Mouse (Mus musculus): ENCODE data around the gene Mafg. TPM values are rescaled to one million over a fixed set of nuclear protein-coding genes. Genes with fewer than 3 reads are reported as not detected.
"Not testable (repeated sequence)": the region's sequence is repeated elsewhere in the genome, so short reads cannot be mapped to it uniquely, and the experiment has no call there.

The Mafg gene
- polyA plus RNA-seq, 1 experiment from 2014 or later, result 39.9 TPM

DNA sequence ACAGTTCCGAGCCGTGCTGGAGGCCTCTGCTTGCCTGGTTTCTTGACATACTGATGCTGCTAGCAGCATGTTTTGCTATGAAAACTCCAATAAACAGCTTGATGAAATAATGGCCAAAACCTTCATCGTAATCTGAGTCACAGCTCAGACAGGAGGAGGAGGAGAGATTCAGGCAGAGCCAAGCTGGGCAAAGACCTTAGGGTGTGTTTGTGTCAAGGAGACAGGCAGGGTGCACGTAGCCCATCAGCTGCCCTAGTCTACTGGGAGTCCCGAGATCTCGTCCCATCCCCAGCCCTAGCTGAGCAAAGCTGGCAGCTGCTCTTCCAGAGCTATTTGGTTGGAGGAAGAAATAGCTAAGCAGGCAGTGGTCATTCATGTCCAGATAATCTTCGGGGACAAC, 27.7 kb downstream of the Mafg start:
- WGBS, result 83% methylated on average over 7 of the region's 7 CpGs
- ATAC-seq, result no peak
- no peak overlapping the region for H3K4me3 ChIP-seq (replicated peaks; ENCODE audit: low read length)
- H3K9ac ChIP-seq (replicated peaks; ENCODE audit: low read depth, low read length), result no peak overlapping the region
- H3K27me3 ChIP-seq (replicated peaks; ENCODE audit: control insufficient read depth, insufficient read depth, low read length), result peaks cover 3% of the 10 kb centered on the region
- H3K9me3 ChIP-seq (ENCODE audit: control insufficient read depth, low read length), result no peaks in the 10 kb centered on the region
- H3K36me3 ChIP-seq (ENCODE audit: control insufficient read depth, insufficient read depth), result peaks cover 21% of the 10 kb centered on the region
- H3K4me1 ChIP-seq (replicated peaks; ENCODE audit: control insufficient read depth, insufficient read depth, low read length), result peaks cover 8% of the 10 kb centered on the region; the same call in 1 of the 2 replicates
- no peak overlapping the region for H3K4me2 ChIP-seq (ENCODE audit: low read length)
- H3K27ac ChIP-seq (ENCODE audit: low read length), result no peak overlapping the region

DNA sequence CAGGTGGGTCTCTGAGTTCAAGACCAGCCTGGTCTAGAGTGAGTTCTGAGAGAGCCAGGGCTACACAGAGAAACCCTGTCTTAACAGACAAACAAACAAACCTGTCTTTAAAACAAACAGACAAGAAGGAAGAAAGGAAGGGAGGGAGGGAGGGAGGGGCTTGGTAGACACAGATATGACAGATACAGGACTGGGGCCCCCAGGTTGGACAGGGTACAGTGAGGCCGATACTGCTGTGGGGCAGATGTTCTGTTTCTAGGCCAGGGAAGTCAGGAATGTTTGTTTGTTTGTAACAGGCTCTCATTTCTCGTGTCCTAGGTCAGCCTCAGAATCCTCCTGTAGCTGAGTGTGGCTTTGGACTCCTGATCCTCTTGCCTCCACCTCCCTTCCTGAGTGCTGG, 29.9 kb downstream of the Mafg start:
- H3K36me3 ChIP-seq (ENCODE audit: control insufficient read depth, insufficient read depth), result peaks cover 17% of the 10 kb centered on the region
- H3K4me1 ChIP-seq (replicated peaks; ENCODE audit: control insufficient read depth, insufficient read depth, low read length), result peaks cover 19% of the 10 kb centered on the region
- H3K9me3 ChIP-seq (ENCODE audit: control insufficient read depth, low read length), result no peaks in the 10 kb centered on the region
- H3K9ac ChIP-seq (replicated peaks; ENCODE audit: low read depth, low read length), result no peak overlapping the region
- 85% methylated on average over 2 of the region's 2 CpGs for WGBS
- H3K4me3 ChIP-seq (replicated peaks; ENCODE audit: low read length), result no peak overlapping the region
- no peak overlapping the region for H3K4me2 ChIP-seq (ENCODE audit: low read length)
- H3K27ac ChIP-seq (ENCODE audit: low read length), result no peak overlapping the region
- H3K27me3 ChIP-seq (replicated peaks; ENCODE audit: control insufficient read depth, insufficient read depth, low read length), result no peaks in the 10 kb centered on the region
- ATAC-seq, result no peak

DNA sequence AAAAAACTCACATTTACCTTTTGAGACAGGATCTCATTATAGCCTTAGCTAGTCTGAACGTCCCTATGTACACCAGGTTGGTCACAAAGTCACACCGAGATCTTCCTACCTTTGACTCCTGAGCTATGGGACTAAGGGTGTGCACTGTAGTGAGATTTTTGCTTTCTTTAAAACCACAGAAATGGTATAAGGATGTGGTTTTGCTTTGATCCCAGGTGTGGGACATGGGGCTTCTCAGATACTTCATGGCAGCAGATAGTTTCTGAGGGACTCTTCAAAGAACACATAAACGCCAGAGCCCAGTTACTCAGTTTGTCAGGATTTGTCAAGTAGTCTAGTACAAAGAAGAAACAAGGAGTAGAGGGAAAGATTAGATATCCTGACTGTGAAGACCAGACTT, 32.7 kb downstream of the Mafg start:
- Histone ChIP-seq H3K4me2 (ENCODE audit: low read length) (no peak overlapping the region), H3K9me3 (ENCODE audit: control insufficient read depth, low read length) (no peaks in the 10 kb centered on the region), H3K27ac (ENCODE audit: low read length) (no peak overlapping the region), H3K36me3 (ENCODE audit: control insufficient read depth, insufficient read depth) (peaks cover 15% of the 10 kb centered on the region), H3K9ac (replicated peaks; ENCODE audit: low read depth, low read length) (no peak overlapping the region), H3K27me3 (replicated peaks; ENCODE audit: control insufficient read depth, insufficient read depth, low read length) (no peaks in the 10 kb centered on the region), H3K4me1 (replicated peaks; ENCODE audit: control insufficient read depth, insufficient read depth, low read length) (peaks cover 25% of the 10 kb centered on the region), H3K4me3 (replicated peaks; ENCODE audit: low read length) (no peak overlapping the region)
- 95% methylated on average over 3 of the region's 3 CpGs for WGBS
- no peak for ATAC-seq

DNA sequence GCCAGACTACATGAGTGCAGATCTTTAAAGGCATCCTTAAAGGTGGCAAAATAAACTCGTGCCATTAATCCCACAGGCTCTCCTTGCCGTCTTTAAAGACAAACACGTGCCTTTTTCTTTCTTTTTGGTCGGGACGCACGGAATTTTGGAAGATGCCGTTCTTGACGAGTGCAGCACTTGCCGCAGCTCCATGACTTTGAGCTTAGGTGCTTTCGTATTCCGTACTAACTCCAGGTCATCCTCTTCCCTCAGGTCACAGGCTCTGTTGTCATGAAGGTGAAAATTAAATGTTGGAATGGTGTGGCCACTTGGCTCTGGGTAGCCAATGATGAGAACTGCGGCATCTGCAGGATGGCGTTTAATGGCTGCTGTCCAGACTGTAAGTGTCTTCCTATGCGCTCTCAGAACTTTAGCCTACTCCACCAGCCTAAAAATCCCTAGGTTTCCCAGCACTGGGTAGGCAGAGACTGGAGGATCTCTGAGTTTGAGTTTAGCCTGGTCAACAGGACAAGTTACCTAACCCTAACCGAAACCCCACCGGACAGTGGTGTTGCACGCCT, 34.3 kb downstream of the Mafg start:
- ATAC-seq, result no peak
- H3K9me3 ChIP-seq (ENCODE audit: control insufficient read depth, low read length), result no peaks in the 10 kb centered on the region
- peak overlapping the region; percentile 85 for H3K4me2 ChIP-seq (ENCODE audit: low read length)
- peaks cover 25% of the 10 kb centered on the region for H3K4me1 ChIP-seq (replicated peaks; ENCODE audit: control insufficient read depth, insufficient read depth, low read length)
- peaks cover 20% of the 10 kb centered on the region for H3K36me3 ChIP-seq (ENCODE audit: control insufficient read depth, insufficient read depth)
- H3K27ac ChIP-seq (ENCODE audit: low read length), result peak overlapping the region; percentile 78; the same call in 1 of the 2 replicates
- 46% methylated on average over 17 of the region's 17 CpGs for WGBS
- H3K27me3 ChIP-seq (replicated peaks; ENCODE audit: control insufficient read depth, insufficient read depth, low read length), result no peaks in the 10 kb centered on the region
- H3K4me3 ChIP-seq (replicated peaks; ENCODE audit: low read length), result peak overlapping the region; percentile 93
- H3K9ac ChIP-seq (replicated peaks; ENCODE audit: low read depth, low read length), result peak overlapping the region; percentile 65

DNA sequence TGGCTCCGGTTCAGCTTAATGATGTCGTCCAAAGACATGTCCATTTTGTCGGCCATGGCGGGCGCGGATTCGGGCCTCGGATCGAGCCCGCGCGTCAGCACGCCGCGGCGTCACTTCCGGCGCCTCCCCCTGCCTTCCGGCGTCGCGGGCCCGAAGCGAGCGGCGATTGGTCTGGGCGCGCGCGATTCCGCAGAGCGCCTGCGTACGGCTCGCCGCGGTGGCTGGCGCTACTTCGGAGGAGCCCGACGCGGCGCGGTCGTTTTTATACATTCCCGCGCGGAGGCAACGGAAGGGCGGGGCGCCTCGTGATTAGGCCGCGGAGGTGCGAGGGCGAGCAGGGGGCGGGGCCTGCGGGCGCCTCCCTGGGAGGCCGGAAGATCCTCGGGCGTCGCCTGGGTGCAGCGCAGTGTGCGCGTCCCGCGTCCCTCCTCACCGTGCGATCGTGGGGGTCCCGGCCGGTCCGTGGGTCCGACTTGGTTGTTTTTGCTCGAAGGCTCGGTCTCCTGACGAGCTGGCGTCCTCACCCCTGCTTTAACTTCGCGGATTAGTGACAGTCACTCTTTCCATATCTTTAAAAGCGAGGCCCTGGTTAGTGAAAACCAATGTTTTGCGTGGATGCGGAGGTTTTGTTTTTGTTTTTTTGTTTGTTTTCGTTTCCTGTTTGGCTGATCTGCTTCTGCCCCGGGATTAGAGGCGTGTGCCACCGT, 35.0 kb downstream of the Mafg start, which contains the start of the genes Alyref and Anapc11:
Alyref (minus strand) TSS at position 83 of the 707 bp plus-strand sequence.
Anapc11 (plus strand) TSS at position 139 of the 707 bp plus-strand sequence.
- Histone ChIP-seq H3K9ac (replicated peaks; ENCODE audit: low read depth, low read length) (peak within 1 kb of the TSS; percentile 94), H3K27ac (ENCODE audit: low read length) (peak within 1 kb of the TSS; percentile 78), H3K36me3 (ENCODE audit: control insufficient read depth, insufficient read depth) (peaks cover 20% of the 10 kb centered on the region), H3K4me1 (replicated peaks; ENCODE audit: control insufficient read depth, insufficient read depth, low read length) (peaks cover 25% of the 10 kb centered on the region), H3K27me3 (replicated peaks; ENCODE audit: control insufficient read depth, insufficient read depth, low read length) (no peaks in the 10 kb centered on the region), H3K9me3 (ENCODE audit: control insufficient read depth, low read length) (no peaks in the 10 kb centered on the region), H3K4me2 (ENCODE audit: low read length) (peak within 1 kb of the TSS; percentile 85), H3K4me3 (replicated peaks; ENCODE audit: low read length) (peak within 1 kb of the TSS; percentile 93)
- WGBS, result under 1% methylated on average over 84 of the region's 88 CpGs
- peak; percentile 100 for ATAC-seq

DNA sequence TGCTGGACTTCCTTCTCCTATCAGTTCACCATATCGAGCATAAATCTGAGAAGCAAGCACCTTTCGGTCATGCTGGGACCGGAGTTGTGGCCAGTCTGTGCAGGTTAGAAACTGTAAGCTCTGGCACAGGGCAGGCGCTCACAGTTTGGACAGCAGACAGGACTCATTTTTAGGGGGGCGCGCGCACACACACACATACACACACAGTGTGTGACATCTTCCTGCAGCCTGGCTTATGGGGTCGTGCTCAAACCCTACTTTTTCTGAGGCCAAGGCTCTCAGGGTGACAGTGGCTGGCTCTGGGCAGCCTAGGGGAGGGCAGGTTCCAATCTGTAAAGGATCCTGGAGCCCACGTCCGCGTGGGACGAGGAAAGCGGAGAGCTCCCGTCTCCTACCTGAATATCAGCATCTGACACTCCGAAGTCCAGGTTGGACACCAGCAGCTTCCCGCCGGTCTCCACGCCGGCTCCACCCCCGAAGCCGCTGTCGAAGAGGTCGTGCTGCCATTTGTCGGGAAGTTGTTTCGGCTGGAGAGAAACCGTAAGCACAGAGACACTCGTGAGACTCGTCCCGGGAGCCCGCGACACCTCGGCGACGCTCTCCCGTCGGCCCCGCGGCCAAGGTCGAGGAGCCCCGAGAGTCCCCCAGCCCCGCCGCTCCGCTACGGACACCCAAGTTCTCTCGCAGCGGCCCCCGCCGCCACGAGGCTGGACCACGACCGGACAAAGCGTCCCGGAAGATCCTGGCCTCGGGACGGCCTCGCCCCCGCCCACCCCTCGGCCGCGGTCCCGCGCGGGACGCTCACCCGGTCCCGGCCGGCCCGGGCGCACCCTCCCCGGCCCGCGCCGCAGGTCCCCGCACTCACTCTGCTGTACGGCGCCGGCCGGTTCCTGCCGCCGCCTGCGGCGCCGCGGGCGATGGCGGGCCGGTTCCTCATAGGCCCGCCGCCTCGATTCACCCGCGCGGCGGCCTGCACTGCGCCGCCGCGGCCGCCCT, 35.9 kb downstream of the Mafg start:
- Histone ChIP-seq H3K9ac (replicated peaks; ENCODE audit: low read depth, low read length) (peak overlapping the region; percentile 94), H3K9me3 (ENCODE audit: control insufficient read depth, low read length) (no peaks in the 10 kb centered on the region), H3K36me3 (ENCODE audit: control insufficient read depth, insufficient read depth) (peaks cover 27% of the 10 kb centered on the region), H3K4me3 (replicated peaks; ENCODE audit: low read length) (peak overlapping the region; percentile 93), H3K4me2 (ENCODE audit: low read length) (peak overlapping the region; percentile 73), H3K4me1 (replicated peaks; ENCODE audit: control insufficient read depth, insufficient read depth, low read length) (peaks cover 25% of the 10 kb centered on the region), H3K27me3 (replicated peaks; ENCODE audit: control insufficient read depth, insufficient read depth, low read length) (no peaks in the 10 kb centered on the region), H3K27ac (ENCODE audit: low read length) (peak overlapping the region; percentile 77)
- ATAC-seq, result peak; percentile 50
- WGBS, result 4% methylated on average over 83 of the region's 99 CpGs

DNA sequence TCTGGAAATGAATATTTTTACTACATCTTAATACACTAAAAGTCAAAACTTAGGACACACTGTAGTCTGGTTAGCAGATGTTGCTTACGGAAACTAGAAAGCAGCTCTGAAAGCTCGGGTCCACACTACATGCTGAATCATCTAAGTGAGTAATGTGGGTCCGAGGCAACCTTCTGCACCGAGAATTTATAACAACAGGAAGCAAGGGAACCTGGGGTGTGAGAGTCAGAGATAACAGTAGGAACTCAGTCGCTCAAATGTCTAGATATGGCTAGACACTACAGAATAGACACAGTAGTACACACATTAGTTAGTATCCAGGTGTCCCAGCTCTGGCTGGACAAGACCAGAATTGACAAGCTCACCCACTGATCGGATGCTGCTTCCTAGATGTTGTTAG, 44.9 kb downstream of the Mafg start:
- Histone ChIP-seq H3K4me2 (ENCODE audit: low read length) (no peak overlapping the region), H3K4me1 (replicated peaks; ENCODE audit: control insufficient read depth, insufficient read depth, low read length) (no peaks in the 10 kb centered on the region), H3K36me3 (ENCODE audit: control insufficient read depth, insufficient read depth) (peaks cover 47% of the 10 kb centered on the region), H3K9me3 (ENCODE audit: control insufficient read depth, low read length) (no peaks in the 10 kb centered on the region), H3K27ac (ENCODE audit: low read length) (no peak overlapping the region), H3K4me3 (replicated peaks; ENCODE audit: low read length) (no peak overlapping the region), H3K27me3 (replicated peaks; ENCODE audit: control insufficient read depth, insufficient read depth, low read length) (no peaks in the 10 kb centered on the region), H3K9ac (replicated peaks; ENCODE audit: low read depth, low read length) (no peak overlapping the region)
- no peak for ATAC-seq
- WGBS, result 97% methylated on average over 6 of the region's 6 CpGs

DNA sequence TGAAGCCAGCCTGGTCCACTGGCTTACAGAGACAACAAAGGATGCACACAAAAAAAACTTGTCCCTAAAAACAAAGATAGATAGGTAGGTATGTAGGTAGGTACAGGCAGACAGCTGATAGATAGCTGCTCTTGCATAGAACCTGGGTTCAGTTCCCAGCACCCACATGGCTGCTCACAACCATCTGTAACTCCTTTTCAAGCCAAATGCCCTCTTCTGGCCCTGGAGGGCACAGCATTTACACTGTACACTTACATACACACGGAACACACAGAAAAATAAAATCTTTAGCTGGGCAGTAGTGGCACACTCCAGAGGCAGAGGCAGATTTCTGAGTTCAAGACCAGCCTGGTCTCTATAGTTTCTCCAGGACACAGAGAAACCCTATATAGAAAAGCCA, 49.5 kb downstream of the Mafg start:
- no peak overlapping the region for H3K4me2 ChIP-seq (ENCODE audit: low read length)
- H3K9me3 ChIP-seq (ENCODE audit: control insufficient read depth, low read length), result no peaks in the 10 kb centered on the region
- H3K4me3 ChIP-seq (replicated peaks; ENCODE audit: low read length), result no peak overlapping the region
- 89% methylated on average over 1 of the region's 1 CpGs for WGBS
- no peaks in the 10 kb centered on the region for H3K27me3 ChIP-seq (replicated peaks; ENCODE audit: control insufficient read depth, insufficient read depth, low read length)
- ATAC-seq, result no peak
- H3K27ac ChIP-seq (ENCODE audit: low read length), result no peak overlapping the region
- H3K36me3 ChIP-seq (ENCODE audit: control insufficient read depth, insufficient read depth), result peaks cover 27% of the 10 kb centered on the region; the same call in 1 of the 2 replicates
- H3K4me1 ChIP-seq (replicated peaks; ENCODE audit: control insufficient read depth, insufficient read depth, low read length), result peaks cover 18% of the 10 kb centered on the region
- H3K9ac ChIP-seq (replicated peaks; ENCODE audit: low read depth, low read length), result no peak overlapping the region

DNA sequence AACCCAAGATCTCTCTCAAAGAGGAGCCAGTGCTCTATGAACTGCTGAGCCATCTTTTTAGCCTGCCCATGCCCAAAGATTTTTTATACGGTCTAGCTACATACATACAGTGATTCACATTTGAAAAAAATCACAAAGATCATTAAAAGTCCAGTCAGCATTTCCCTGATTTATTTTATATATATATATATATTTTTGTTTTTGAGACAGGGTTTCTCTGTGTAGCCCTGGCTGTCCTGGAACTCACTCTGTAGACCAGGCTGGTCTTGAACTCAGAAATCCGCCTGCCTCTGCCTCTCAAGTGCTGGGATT, 50.5 kb downstream of the Mafg start:
- 98% methylated on average over 2 of the region's 2 CpGs for WGBS

More for the DNA sequence above, 50.5 kb downstream of the Mafg start:
- Histone ChIP-seq H3K4me1 (replicated peaks; ENCODE audit: control insufficient read depth, insufficient read depth, low read length) (peaks cover 18% of the 10 kb centered on the region), H3K36me3 (ENCODE audit: control insufficient read depth, insufficient read depth) (peaks cover 27% of the 10 kb centered on the region; the same call in 1 of the 2 replicates)
- not testable (repeated sequence) for H3K27ac ChIP-seq (ENCODE audit: low read length); H3K4me3 ChIP-seq (replicated peaks; ENCODE audit: low read length); H3K27me3 ChIP-seq (replicated peaks; ENCODE audit: control insufficient read depth, insufficient read depth, low read length); ATAC-seq; H3K4me2 ChIP-seq (ENCODE audit: low read length); H3K9ac ChIP-seq (replicated peaks; ENCODE audit: low read depth, low read length); H3K9me3 ChIP-seq (ENCODE audit: control insufficient read depth, low read length)

All from forebrain, embryonic 16.5 days (tissue).